Mouse (Mus musculus): ENCODE data around the gene Chid1. TPM values are rescaled to one million over a fixed set of nuclear protein-coding genes. Genes with fewer than 3 reads are reported as not detected.
A peak's percentile ranks its signal among the peaks of the same experiment; 100 is the strongest.

Chid1 gene
- polyA plus RNA-seq, 1 experiment: 30.7 TPM

DNA sequence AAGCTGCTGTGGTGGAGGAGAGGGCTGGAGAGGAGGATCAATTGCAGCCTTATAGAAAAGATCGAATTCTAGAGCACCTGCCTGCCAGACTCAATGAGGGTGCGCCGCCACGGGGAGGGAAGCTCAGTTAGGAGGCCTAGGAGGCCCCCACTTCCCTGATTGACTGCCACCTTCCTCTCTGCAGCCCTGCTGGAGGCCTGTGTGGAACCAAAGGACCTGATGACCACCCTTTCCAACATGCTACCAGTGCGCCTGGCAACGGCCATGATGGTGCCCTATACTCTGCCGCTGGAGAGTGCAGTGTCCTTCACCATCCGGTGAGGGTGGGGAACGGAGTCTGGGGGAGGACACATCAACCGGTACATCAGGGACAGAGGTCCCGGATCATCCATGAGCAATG lies 81.0 kb downstream of the Chid1 start:
- peaks cover 30% of the 10 kb centered on the region for H3K36me3 ChIP-seq (ENCODE audit: control insufficient read depth, insufficient read depth, low read length)
- WGBS: 87% methylated on average over 11 of the region's 11 CpGs
- H3K27ac ChIP-seq (ENCODE audit: insufficient read depth, low read depth, low read length): no peak overlapping the region
- peaks cover 39% of the 10 kb centered on the region for H3K4me1 ChIP-seq (ENCODE audit: control insufficient read depth, insufficient read depth, insufficient read length, low read length)
- TF ChIP-seq CTCF (IDR thresholded peaks at IDR 0.05; ENCODE audit: extremely low read depth, insufficient read length, insufficient replicate concordance, low read depth, low read length): no peak
- TF ChIP-seq POLR2A (IDR thresholded peaks at IDR 0.05; ENCODE audit: low read depth, low read length): no peak
- no peaks in the 10 kb centered on the region for H3K27me3 ChIP-seq (ENCODE audit: control insufficient read depth, insufficient read depth, low read length)
- H3K4me3 ChIP-seq (ENCODE audit: low read depth, low read length): no peak overlapping the region

DNA sequence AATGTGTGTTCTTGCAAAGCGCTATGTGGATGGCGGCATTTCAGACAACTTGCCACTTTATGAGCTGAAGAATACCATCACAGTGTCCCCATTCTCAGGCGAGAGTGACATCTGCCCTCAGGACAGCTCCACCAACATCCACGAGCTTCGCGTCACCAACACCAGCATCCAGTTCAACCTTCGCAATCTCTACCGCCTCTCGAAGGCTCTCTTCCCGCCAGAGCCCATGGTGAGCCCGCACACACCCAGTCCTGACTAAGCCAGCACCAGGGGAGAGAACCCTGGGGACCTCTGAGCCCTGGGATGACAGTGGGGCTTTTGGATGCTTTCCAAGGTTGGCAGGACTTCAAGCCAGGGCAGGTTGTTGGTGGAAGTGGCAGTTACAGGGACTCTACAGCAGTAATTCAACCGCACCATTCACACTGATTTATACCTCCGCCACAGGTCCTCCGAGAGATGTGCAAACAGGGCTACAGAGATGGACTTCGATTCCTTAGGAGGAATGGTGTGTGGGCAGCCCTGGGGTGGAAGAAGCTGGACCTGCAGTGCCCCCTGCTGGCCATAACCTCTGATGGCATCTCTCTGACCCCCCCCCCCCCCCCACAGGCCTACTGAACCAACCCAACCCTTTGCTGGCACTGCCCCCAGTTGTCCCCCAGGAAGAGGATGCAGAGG lies 81.5 kb downstream of the Chid1 start:
- Histone ChIP-seq H3K4me3 (ENCODE audit: low read depth, low read length) (no peak overlapping the region), H3K4me1 (ENCODE audit: control insufficient read depth, insufficient read depth, insufficient read length, low read length) (peaks cover 39% of the 10 kb centered on the region), H3K27me3 (ENCODE audit: control insufficient read depth, insufficient read depth, low read length) (no peaks in the 10 kb centered on the region), H3K27ac (ENCODE audit: insufficient read depth, low read depth, low read length) (no peak overlapping the region), H3K36me3 (ENCODE audit: control insufficient read depth, insufficient read depth, low read length) (peaks cover 30% of the 10 kb centered on the region)
- WGBS: 49% methylated on average over 15 of the region's 15 CpGs
- TF ChIP-seq POLR2A (IDR thresholded peaks at IDR 0.05; ENCODE audit: low read depth, low read length) (no peak), CTCF (IDR thresholded peaks at IDR 0.05; ENCODE audit: extremely low read depth, insufficient read length, insufficient replicate concordance, low read depth, low read length) (peak; percentile 66)

DNA sequence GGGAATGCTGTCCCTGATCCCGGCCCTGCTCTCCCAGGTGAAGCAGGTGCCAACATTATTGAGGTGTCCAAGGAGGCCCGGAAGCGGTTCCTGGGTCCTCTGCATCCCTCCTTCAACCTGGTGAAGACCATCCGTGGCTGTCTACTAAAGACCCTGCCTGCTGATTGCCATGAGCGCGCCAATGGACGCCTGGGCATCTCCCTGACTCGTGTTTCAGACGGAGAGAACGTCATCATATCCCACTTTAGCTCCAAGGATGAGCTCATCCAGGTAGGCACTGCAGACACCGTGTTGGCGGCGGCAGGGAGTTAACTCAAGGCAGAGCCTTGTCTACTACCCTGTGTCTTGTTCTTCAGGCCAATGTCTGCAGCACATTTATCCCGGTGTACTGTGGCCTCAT lies 82.4 kb downstream of the Chid1 start:
- TF ChIP-seq POLR2A (IDR thresholded peaks at IDR 0.05; ENCODE audit: low read depth, low read length) (no peak), CTCF (IDR thresholded peaks at IDR 0.05; ENCODE audit: extremely low read depth, insufficient read length, insufficient replicate concordance, low read depth, low read length) (no peak)
- 83% methylated on average over 14 of the region's 14 CpGs for WGBS
- H3K36me3 ChIP-seq (ENCODE audit: control insufficient read depth, insufficient read depth, low read length): peaks cover 30% of the 10 kb centered on the region

DNA sequence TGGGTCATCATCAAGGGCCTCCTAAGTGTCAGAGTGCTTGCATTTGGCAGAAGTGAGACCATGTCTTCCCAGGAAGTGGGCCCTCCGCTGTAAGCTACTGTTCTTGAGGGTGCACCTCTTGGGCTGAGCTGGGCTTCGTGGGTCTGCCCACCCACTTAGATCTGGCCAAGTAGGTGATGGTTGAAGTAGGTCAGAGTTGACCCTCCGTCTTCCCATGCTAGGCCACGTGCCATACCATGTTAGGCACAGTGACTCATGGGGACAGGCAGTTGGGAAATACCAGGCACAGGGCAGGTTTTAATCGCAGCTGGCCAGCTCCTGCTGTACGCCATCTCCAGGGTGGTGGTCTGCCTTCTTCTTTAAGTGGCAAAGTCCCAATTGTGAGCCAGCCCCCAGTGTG lies 82.9 kb downstream of the Chid1 start:
- peak overlapping the region; percentile 91 for H3K27ac ChIP-seq (ENCODE audit: insufficient read depth, low read depth, low read length)

More for the DNA sequence above, 82.4 kb downstream of the Chid1 start:
- H3K4me1 ChIP-seq (ENCODE audit: control insufficient read depth, insufficient read depth, insufficient read length, low read length): peaks cover 36% of the 10 kb centered on the region
- no peaks in the 10 kb centered on the region for H3K27me3 ChIP-seq (ENCODE audit: control insufficient read depth, insufficient read depth, low read length)
- no peak overlapping the region for H3K27ac ChIP-seq (ENCODE audit: insufficient read depth, low read depth, low read length)
- H3K4me3 ChIP-seq (ENCODE audit: low read depth, low read length): no peak overlapping the region

DNA sequence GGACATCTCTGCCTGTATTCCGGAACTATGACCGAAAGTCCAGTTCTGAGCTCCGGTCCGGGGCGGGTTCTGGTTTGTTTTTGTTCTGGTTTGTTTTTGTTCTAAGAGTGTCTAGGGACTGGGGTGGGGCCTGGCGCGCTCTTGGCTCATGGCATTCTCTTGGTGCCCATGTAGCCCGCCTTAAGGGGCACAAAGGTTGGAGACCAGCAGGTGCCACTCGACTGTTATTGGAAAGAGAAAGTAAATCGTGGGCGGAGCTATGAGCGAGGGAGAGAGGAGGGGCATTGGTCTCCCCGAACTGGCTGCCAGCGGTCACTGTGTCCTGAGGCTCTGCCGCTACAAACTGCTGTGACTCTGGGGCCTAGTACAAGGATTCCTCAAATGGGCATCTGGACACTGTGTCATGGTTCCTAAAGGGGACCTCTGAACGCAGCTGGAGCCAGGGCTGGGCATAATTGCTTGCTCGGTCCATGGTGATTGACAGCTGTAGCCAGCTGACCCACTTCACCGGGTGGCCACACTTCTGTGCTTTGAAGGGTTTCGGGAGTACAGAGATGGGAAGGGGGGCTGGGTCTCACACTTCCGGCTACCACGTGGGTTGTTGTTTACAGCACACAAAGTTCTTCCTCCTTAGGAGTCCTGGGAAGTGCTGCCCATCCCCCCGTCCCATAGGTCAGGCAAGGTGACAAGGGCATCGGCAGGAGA lies 83.9 kb downstream of the Chid1 start:
- Histone ChIP-seq H3K27ac (ENCODE audit: insufficient read depth, low read depth, low read length) (peak overlapping the region; percentile 91), H3K27me3 (ENCODE audit: control insufficient read depth, insufficient read depth, low read length) (no peaks in the 10 kb centered on the region), H3K4me3 (ENCODE audit: low read depth, low read length) (peak overlapping the region; percentile 84), H3K4me1 (ENCODE audit: control insufficient read depth, insufficient read depth, insufficient read length, low read length) (peaks cover 30% of the 10 kb centered on the region), H3K36me3 (ENCODE audit: control insufficient read depth, insufficient read depth, low read length) (peaks cover 38% of the 10 kb centered on the region)
- under 1% methylated on average over 23 of the region's 23 CpGs for WGBS
- TF ChIP-seq POLR2A (IDR thresholded peaks at IDR 0.05; ENCODE audit: low read depth, low read length) (peak; percentile 10; the same call in 1 of the 2 replicates), CTCF (IDR thresholded peaks at IDR 0.05; ENCODE audit: extremely low read depth, insufficient read length, insufficient replicate concordance, low read depth, low read length) (no peak)

More for the DNA sequence above, 82.9 kb downstream of the Chid1 start:
- WGBS: 53% methylated on average over 6 of the region's 6 CpGs
- Histone ChIP-seq H3K36me3 (ENCODE audit: control insufficient read depth, insufficient read depth, low read length) (peaks cover 33% of the 10 kb centered on the region), H3K27me3 (ENCODE audit: control insufficient read depth, insufficient read depth, low read length) (no peaks in the 10 kb centered on the region), H3K4me3 (ENCODE audit: low read depth, low read length) (peak overlapping the region; percentile 84), H3K4me1 (ENCODE audit: control insufficient read depth, insufficient read depth, insufficient read length, low read length) (peaks cover 32% of the 10 kb centered on the region)
- TF ChIP-seq POLR2A (IDR thresholded peaks at IDR 0.05; ENCODE audit: low read depth, low read length) (no peak), CTCF (IDR thresholded peaks at IDR 0.05; ENCODE audit: extremely low read depth, insufficient read length, insufficient replicate concordance, low read depth, low read length) (no peak)

DNA sequence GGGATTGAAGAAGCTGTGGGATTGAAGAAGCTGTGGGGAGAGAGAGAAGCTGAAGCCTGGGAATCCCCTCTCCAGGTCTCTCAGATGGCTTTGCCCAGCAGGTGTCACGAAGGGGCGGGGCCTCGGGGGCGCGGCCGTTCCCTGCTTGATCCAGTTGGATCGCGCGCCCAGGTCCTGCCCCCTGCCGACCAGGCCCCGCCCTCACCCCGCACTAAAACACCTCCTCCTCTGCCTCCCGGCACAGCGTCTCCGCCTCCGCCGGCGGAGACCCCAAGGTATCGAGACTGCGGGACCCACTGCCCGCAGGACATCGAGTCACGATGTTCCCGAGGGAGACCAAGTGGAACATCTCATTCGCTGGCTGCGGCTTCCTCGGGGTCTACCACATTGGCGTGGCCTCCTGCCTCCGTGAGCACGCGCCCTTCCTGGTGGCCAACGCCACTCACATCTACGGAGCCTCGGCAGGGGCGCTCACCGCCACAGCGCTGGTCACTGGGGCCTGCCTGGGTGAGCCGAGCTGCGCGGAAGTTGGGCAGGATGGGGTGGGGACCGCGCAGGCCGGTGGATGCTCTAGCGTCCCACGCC lies 84.6 kb downstream of the Chid1 start, which contains the start of gene Pnpla2:
TSS of gene Pnpla2 (plus strand) at position 232 of the 585 bp plus-strand sequence.
- under 1% methylated on average over 45 of the region's 45 CpGs for WGBS
- Histone ChIP-seq H3K36me3 (ENCODE audit: control insufficient read depth, insufficient read depth, low read length) (peaks cover 44% of the 10 kb centered on the region), H3K27me3 (ENCODE audit: control insufficient read depth, insufficient read depth, low read length) (no peaks in the 10 kb centered on the region), H3K27ac (ENCODE audit: insufficient read depth, low read depth, low read length) (peak within 1 kb of the TSS; percentile 91), H3K4me3 (ENCODE audit: low read depth, low read length) (peak within 1 kb of the TSS; percentile 84), H3K4me1 (ENCODE audit: control insufficient read depth, insufficient read depth, insufficient read length, low read length) (peaks cover 26% of the 10 kb centered on the region)
- TF ChIP-seq POLR2A (IDR thresholded peaks at IDR 0.05; ENCODE audit: low read depth, low read length) (peak; percentile 93), CTCF (IDR thresholded peaks at IDR 0.05; ENCODE audit: extremely low read depth, insufficient read length, insufficient replicate concordance, low read depth, low read length) (no peak)

DNA sequence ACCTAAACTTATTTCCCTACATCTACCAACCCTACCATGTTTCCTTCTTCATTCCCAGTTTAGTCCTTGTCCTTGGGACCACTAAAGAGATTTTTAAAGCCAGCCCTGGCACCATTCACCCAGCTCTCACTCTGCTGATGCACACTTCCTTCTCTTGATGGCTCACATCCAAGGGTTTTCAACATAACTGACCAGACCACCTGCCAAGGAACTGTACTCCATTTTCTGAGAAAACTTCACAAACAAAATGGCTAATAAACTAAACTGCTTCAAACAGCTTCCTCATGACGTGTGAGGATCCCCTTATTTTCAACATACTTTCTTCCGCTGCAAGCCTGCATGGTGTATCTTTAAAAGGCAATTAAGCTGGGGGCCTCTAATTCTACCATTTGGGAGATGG lies 86.0 kb downstream of the Chid1 start:
- Histone ChIP-seq H3K27me3 (ENCODE audit: control insufficient read depth, insufficient read depth, low read length) (no peaks in the 10 kb centered on the region), H3K4me1 (ENCODE audit: control insufficient read depth, insufficient read depth, insufficient read length, low read length) (peaks cover 26% of the 10 kb centered on the region), H3K4me3 (ENCODE audit: low read depth, low read length) (no peak overlapping the region), H3K36me3 (ENCODE audit: control insufficient read depth, insufficient read depth, low read length) (peaks cover 38% of the 10 kb centered on the region), H3K27ac (ENCODE audit: insufficient read depth, low read depth, low read length) (no peak overlapping the region)
- no peak for TF ChIP-seq POLR2A (IDR thresholded peaks at IDR 0.05; ENCODE audit: low read depth, low read length)
- no peak for TF ChIP-seq CTCF (IDR thresholded peaks at IDR 0.05; ENCODE audit: extremely low read depth, insufficient read length, insufficient replicate concordance, low read depth, low read length)
- WGBS: 56% methylated on average over 2 of the region's 2 CpGs
